Mouse (Mus musculus) ES-Bruce4 (cell line): ENCODE data around the gene Ralgps1.

Experiments
- CTCF ChIP-seq: IDR thresholded peaks from one replicate; pipeline ENCODE4 v1.8.1; 2011; ENCODE audit warnings: low read depth, low read length
- EP300 ChIP-seq: IDR thresholded peaks from 2 replicates; pipeline ENCODE4 v1.6.1; 2011; ENCODE audit warnings: low read depth, low read length; ENCODE audit not compliant: insufficient read depth
- POLR2A ChIP-seq: IDR thresholded peaks from one replicate; pipeline ENCODE4 v1.8.1; 2011; ENCODE audit warnings: low read length; ENCODE audit not compliant: insufficient read depth

DNA sequence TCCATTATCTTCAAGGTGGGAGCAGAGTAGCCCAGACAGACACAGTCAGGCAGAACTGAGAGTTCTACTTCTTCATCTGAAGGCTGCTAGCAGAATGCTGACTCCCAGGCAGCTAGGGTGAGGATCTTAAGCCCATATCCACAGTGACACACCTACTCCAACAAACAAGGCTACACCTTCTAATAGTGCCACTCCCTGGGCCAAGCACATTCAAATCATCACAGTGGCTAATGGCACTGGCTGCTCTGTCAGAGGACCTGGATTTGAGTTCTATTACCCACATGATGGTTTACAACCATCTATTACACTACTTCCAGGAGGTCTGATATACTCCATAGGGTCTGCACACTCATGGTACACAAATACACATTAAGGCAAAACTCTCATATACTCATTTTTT lies 21.7 kb upstream of the Ralgps1 start:
- TF ChIP-seq CTCF, result no peak
- no peak for TF ChIP-seq POLR2A
- no peak for TF ChIP-seq EP300
